Mouse (Mus musculus): ENCODE measurements at regions not wholly inside any gene's neighbourhood (a gene's known extent, or its start where the extent isn't known, plus 50 kb on each side); places are given as distances from the start of the nearest gene placed in this dataset.
A peak's percentile ranks its signal among the peaks of the same experiment; 100 is the strongest.

DNA sequence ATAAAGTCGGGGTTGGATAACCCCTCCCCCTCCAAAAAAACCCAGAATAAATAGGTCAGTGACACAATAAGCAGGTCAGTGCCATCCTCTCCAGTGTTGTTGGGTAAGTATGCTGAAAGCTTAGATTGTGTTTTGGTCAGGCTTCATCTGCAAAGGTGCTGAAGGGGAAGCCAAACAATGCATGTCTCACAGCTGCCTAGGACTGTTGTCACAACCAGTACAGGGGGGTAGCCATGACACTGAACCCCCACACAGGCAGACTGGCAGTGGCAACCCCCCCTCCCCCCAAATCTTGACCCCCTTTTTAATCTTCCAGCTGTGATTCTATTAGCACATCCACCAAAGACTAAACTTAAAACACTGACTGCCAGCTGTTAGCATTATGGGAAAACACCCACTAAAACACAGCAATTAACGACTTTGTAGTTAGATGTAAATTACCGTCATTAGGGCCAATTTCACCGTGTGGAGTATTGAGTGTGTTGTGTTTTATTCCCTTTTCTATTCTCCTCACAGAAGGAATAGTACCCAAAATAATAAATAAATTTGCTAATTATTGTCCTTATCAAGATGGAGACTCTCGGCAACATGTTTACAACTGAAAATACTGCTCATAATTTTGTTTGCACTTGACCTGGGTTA, 105.5 kb upstream of the Ufm1 start:
- DNase-seq (ENCODE audit: low spot score): no peak

DNA sequence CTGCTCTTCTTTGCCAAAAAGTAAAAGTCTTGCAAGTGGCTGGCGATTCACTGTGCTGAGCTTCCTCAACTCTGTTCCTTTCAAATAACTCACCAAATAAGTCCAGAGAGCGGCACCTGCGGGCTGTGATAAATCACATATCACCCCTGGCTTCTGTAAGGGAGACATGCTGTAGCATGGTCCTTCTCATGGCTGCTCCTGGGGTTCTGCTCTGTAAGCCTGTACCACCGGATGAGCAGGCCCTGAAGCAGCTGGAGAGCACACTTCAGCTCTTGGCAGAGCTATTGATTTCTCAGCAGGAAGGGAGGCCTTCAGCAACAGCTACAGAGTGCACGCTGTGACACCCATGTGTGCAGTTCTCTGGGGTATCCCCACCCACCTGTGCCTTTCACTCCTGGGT, 101.5 kb upstream of the Ufm1 start:
- no peak for DNase-seq (ENCODE audit: low spot score)

DNA sequence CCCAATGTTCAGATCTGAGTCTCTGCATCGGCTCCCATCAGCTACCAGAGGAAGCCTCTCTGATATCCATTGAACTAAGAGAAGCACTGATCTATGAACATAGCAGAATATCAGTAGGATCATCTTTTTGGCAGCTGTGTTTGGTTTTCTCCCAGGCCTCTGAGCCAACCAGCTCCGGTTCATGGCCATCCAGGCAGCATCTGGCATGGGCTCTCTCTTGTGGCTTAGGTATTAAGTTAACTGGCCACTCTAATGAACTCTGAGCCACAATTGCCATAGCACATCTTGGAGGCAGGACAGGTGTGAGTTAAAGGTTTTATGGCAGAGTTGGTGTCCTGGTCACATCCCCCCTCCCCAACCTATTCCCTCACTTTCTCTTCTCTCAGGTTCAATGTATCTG, 90.2 kb upstream of the Ufm1 start:
- DNase-seq (ENCODE audit: low spot score): no peak

DNA sequence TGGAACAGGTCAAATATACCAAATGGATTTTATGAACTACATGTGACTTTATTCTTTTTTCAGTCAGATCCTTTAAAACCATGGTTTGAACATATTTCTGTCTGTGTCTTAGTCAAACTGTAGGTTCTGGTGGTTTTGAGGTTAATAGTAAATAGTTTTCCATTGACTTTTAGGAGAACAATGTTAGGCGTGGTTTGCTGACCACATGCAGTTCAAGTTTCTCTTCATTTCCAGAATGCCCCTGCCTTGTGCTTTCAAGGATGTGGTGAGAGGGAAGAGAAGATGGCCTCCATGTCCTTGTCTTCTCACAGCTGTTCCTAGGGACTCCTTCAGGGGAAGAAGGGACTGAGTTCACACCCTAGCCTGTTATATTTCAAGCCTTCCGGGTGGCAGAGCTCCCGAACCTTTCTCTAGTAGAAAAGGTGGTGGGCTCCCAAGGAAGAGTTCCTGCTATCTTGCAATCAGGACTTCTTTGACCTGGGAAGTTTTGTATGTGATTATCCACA, 76.1 kb upstream of the Ufm1 start:
- DNase-seq (ENCODE audit: low spot score): no peak

DNA sequence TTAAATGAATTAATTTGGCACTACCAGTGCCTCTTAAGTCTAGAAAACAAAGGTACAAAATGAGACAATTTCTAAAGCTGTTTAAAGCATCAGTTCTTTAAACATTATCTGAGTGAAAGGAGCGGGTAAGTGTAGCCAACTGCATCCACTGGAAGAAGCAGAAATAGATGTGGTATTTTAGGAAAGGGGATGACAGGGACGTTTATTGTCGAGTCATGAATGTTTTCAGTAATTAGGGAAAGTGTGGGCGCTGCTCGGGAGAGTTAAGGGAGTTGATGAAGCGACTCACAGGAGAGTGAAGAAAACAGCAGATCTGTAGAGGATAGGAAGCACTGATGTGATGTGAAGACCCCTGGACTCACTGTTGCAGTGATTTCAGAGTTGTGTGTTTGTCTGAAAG, 68.1 kb upstream of the Ufm1 start:
- peak; percentile 12 for DNase-seq (ENCODE audit: low spot score)

DNA sequence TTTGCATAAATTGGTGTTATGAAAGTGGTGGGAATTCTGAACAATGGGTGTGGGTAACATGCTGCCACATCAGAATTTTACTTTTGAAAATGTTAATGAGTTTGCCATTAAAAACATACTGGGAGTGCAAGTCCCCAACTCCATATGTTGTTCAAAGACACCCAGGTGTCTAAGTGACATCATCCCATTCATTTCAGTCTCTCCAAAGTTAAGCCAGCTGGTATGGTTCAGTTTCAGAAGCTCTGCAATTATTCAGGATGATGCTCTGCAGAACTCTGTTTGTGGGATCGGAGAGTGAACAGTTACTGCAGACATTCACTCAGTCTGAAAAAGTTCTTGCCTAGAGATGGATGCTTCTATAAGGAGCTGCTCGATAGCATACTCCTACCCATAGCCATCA, 56.3 kb upstream of the Ufm1 start:
- no peak for DNase-seq (ENCODE audit: low spot score)

DNA sequence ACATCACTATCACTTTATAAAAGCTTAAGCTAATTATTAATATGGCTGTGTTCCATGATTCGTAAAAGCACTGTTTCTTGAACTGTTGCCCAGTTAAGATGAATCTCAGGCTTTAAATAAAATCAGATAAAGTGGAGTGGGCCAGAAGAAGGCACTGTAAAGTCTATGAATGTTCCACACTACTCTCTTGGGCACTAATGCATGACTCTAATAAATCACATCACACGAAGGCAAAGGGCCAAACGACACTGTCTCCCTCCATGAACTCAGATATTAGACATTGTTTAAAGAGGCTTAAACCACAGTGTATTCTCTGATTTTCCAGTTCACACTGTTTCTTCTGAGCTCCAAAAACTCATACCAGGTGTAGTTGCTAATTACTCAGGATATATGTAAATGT, 55.9 kb upstream of the Ufm1 start:
- DNase-seq (ENCODE audit: low spot score): no peak

DNA sequence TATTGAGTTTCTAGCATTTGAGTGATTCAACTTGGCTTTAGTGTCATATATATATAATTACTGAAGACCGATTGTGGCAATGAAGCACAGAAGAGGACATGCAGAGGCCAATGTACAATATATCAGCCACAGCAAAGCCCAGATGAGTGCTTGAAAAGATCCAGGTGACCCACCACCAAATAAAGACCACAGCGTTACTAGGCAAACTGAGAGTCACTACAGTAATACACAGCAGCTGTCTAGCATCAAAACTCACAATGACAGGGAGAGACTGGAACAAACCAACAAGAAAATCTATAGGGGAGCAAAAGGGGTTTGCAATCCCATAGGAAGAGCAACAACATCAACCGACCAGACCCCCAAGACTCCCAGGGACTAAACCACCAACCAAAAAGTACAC, 54.3 kb upstream of the Ufm1 start:
- DNase-seq (ENCODE audit: low spot score): no peak

DNA sequence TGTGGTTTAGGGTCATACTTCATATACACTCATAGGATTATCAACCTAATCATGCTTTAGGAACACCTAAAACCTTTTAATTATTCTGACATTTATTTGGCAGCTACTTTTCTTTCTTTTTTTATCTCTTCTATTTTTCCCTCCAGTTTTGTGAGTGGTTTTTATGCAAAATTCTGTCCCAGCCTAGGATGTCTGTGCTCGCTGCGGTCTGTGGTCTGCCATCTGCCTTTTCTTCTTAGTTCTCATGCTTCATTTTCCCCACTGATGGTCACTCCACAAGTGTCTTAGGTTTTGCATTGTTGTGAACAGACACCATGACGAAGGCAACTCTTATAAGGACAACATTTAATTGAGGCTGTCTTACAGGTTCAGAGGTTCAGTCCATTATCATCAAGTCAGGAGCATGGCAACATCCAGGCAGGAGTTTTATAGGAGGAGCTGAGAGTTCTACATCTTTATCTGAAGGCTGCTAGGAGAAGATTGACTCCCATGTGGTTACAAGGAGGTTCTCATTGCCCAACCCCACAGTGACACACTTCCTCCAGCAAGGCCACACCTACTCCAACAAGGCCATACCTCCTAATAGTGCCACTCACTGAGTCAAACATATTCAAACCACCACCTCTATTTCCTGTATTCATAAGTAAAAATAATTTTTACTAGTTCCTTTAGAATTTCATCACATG, 50.5 kb upstream of the Ufm1 start:
- no peak for DNase-seq (ENCODE audit: low spot score)

Data from left cerebral cortex, adult 11 months (tissue).